In the genomic region with DNA sequence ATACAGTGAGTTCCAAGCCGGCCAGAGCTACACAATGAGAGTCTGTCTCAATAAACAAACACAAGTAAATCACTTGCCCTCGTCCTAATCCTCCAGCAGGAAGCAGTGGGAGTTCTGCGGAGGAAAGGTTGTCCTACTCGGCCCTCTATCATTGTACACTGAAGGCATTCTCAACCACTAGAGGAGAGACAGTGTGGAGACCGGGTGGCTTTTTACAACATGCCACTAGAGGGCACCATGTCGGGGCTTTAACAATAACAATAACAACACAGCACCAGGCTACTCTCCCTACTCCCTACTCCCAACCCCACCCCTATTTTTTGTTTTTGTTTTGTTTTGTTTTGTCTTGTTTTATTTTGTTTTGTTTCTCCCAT, we compare ENCODE assay signal across 9 mouse cellular contexts. TPM values are rescaled to one million over a fixed set of nuclear protein-coding genes. Genes with fewer than 3 reads are reported as not detected.
A peak's percentile ranks its signal among the peaks of the same experiment; 100 is the strongest.
DNase-seq lines count a peak whose midpoint lies in the region; ATAC-seq and TF ChIP-seq lines count a peak whose summit lies in the region.
"Had no signal": no experiment of that assay in that cellular context is flagged by ENCODE, and none has a peak within 500 bp of the region (broad histone marks: within the 10 kb centered on the region; RNA-seq: fewer than 3 reads in every experiment).

No protein-coding gene starts in this region.

- WGBS in neural tube, embryonic 11.5 days, result 43% methylated on average over 6 of the region's 6 CpGs
- 36% methylated on average over 6 of the region's 6 CpGs for WGBS in hindbrain, postnatal 0 days
- WGBS in stomach, embryonic 14.5 days, result 40% methylated on average over 6 of the region's 6 CpGs

- H3K4me3 ChIP-seq in neural tube, embryonic 11.5 days (ENCODE audit: low read depth, low read length), result no peak overlapping the region
- no peak overlapping the region for H3K4me3 ChIP-seq in hindbrain, postnatal 0 days (ENCODE audit: low read length)
- no peak overlapping the region for H3K4me3 ChIP-seq in stomach, embryonic 14.5 days (ENCODE audit: low read depth, low read length)
- H3K4me3 ChIP-seq: megakaryocyte, embryonic 14.5 days had no signal

- DNase-seq in neural tube, embryonic 11.5 days (ENCODE audit: low spot score), result peak; percentile 23
- DNase-seq in neural tube, embryonic 10.5 days (ENCODE audit: extremely low spot score, low spot score), result no peak
- DNase-seq in brain, embryonic 14.5 days (ENCODE audit: low read depth), result peak; percentile 35
- DNase-seq in forelimb bud, embryonic 11.5 days (ENCODE audit: low read depth, low spot score), result peak; percentile 38
- peak; percentile 61 for DNase-seq in hindbrain, postnatal 0 days (ENCODE audit: low spot score)
- peak; percentile 48 to 57 for DNase-seq in left cerebral cortex, adult 18-20 months (ENCODE audit: low spot score in 2 of 2)
- peak; percentile 83 for DNase-seq in lung, postnatal 36 days

- no peak overlapping the region for H3K9ac ChIP-seq in neural tube, embryonic 11.5 days (ENCODE audit: low read length)
- no peak overlapping the region for H3K9ac ChIP-seq in hindbrain, postnatal 0 days (replicated peaks; ENCODE audit: low read length)
- no peak overlapping the region for H3K9ac ChIP-seq in stomach, embryonic 14.5 days (replicated peaks; ENCODE audit: low read depth, low read length)

- peak; percentile 56; the same call in 1 of the 2 replicates for TF ChIP-seq CTCF in brain, embryonic 14.5 days (IDR thresholded peaks at IDR 0.05; ENCODE audit: borderline replicate concordance, extremely low read depth, insufficient read depth, insufficient read length)
- peak; percentile 59 for TF ChIP-seq CTCF in hindbrain, postnatal 0 days (IDR thresholded peaks at IDR 0.05; ENCODE audit: low read depth)

- H3K4me2 ChIP-seq in neural tube, embryonic 11.5 days (ENCODE audit: low read depth), result no peak overlapping the region
- H3K4me2 ChIP-seq in hindbrain, postnatal 0 days (ENCODE audit: low read depth, low read length), result no peak overlapping the region
- no peak overlapping the region for H3K4me2 ChIP-seq in stomach, embryonic 14.5 days (replicated peaks; ENCODE audit: low read depth, low read length)

- no peaks in the 10 kb centered on the region for H3K27me3 ChIP-seq in neural tube, embryonic 11.5 days (ENCODE audit: control insufficient read depth, insufficient read depth, low read length)
- H3K27me3 ChIP-seq in hindbrain, postnatal 0 days (ENCODE audit: insufficient read depth, low read length), result no peaks in the 10 kb centered on the region
- no peaks in the 10 kb centered on the region for H3K27me3 ChIP-seq in stomach, embryonic 14.5 days (ENCODE audit: control insufficient read depth, insufficient read depth, low read length)
- H3K27me3 ChIP-seq: megakaryocyte, embryonic 14.5 days had no signal

- no peaks in the 10 kb centered on the region for H3K9me3 ChIP-seq in neural tube, embryonic 11.5 days (ENCODE audit: control insufficient read depth, low read length)
- no peaks in the 10 kb centered on the region for H3K9me3 ChIP-seq in hindbrain, postnatal 0 days (ENCODE audit: low read length)
- H3K9me3 ChIP-seq in stomach, embryonic 14.5 days (ENCODE audit: control insufficient read depth, low read depth, low read length), result no peaks in the 10 kb centered on the region
- H3K9me3 ChIP-seq: megakaryocyte, embryonic 14.5 days had no signal

- H3K36me3 ChIP-seq in neural tube, embryonic 11.5 days (ENCODE audit: control insufficient read depth, insufficient read depth, low read length), result no peaks in the 10 kb centered on the region
- no peaks in the 10 kb centered on the region for H3K36me3 ChIP-seq in hindbrain, postnatal 0 days (ENCODE audit: insufficient read depth, low read length)
- no peaks in the 10 kb centered on the region for H3K36me3 ChIP-seq in stomach, embryonic 14.5 days (ENCODE audit: control insufficient read depth, insufficient read depth, low read length)

- no peak overlapping the region for H3K27ac ChIP-seq in neural tube, embryonic 11.5 days (ENCODE audit: low read depth, low read length)
- H3K27ac ChIP-seq in hindbrain, postnatal 0 days, result no peak overlapping the region
- no peak overlapping the region for H3K27ac ChIP-seq in stomach, embryonic 14.5 days (ENCODE audit: low read length)

- H3K4me1 ChIP-seq in neural tube, embryonic 11.5 days (ENCODE audit: control insufficient read depth, insufficient read depth, low read length), result no peaks in the 10 kb centered on the region
- no peaks in the 10 kb centered on the region for H3K4me1 ChIP-seq in hindbrain, postnatal 0 days (ENCODE audit: insufficient read depth, low read length)
- no peaks in the 10 kb centered on the region for H3K4me1 ChIP-seq in stomach, embryonic 14.5 days (ENCODE audit: control insufficient read depth, insufficient read depth, low read length)

- ATAC-seq in neural tube, embryonic 11.5 days (ENCODE audit: insufficient read depth, low FRiP score, low TSS enrichment), result no peak
- peak; percentile 41; the same call in 1 of the 2 replicates for ATAC-seq in hindbrain, postnatal 0 days
- ATAC-seq in stomach, embryonic 14.5 days (ENCODE audit: insufficient number of reproducible peaks, insufficient read depth, low FRiP score, low read depth), result 0 out of 2 replicates have a peak, but pooled peaks have one; percentile 31

- TF ChIP-seq POLR2A in brain, embryonic 14.5 days (IDR thresholded peaks at IDR 0.05; ENCODE audit: borderline replicate concordance, extremely low read depth, insufficient read depth, insufficient read length, poor library complexity, severe bottlenecking), result no peak

RNA-seq across cellular contexts. Expression of gene Il5, which starts 17.0 kb away (rescaled TPM):
- not detected in 2 replicates for polyA plus RNA-seq in neural tube, embryonic 11.5 days (2014; fragmentation: Nextera tagmentation; extraction: Ambion mirVana)
- polyA plus RNA-seq in brain, embryonic 14.5 days (2012; rRNA removed), result 0.08 TPM in 1 of 2 replicates, not detected in the other
- total RNA-seq in hindbrain, postnatal 0 days (2014; rRNA removed), result 0.11 TPM in 1 of 2 replicates, not detected in the other
- 0.15 TPM in 1 of 2 replicates, not detected in the other for polyA plus RNA-seq in hindbrain, postnatal 0 days (2015; fragmentation: Nextera tagmentation; extraction: Ambion mirVana)
- not detected for total RNA-seq in left cerebral cortex, adult 18-20 months (2021)
- polyA plus RNA-seq in stomach, embryonic 14.5 days (2014; fragmentation: Nextera tagmentation; extraction: Ambion mirVana), result not detected in 2 replicates

RNA-seq across cellular contexts. Expression of gene Rad50, which starts 30.4 kb away (rescaled TPM):
- 17.3 and 18.5 TPM in 2 replicates for polyA plus RNA-seq in neural tube, embryonic 11.5 days (2014; fragmentation: Nextera tagmentation; extraction: Ambion mirVana)
- 4.0 and 6.4 TPM in 2 replicates for polyA plus RNA-seq in brain, embryonic 14.5 days (2012; rRNA removed)
- total RNA-seq in hindbrain, postnatal 0 days (2014; rRNA removed), result 4.1 and 4.2 TPM in 2 replicates
- polyA plus RNA-seq in hindbrain, postnatal 0 days (2015; fragmentation: Nextera tagmentation; extraction: Ambion mirVana), result 11.7 and 12.8 TPM in 2 replicates
- 10 to 100 TPM; 11.1 to 13.1 TPM for total RNA-seq in left cerebral cortex, adult 18-20 months (2021)
- 28.9 and 32.8 TPM in 2 replicates for polyA plus RNA-seq in stomach, embryonic 14.5 days (2014; fragmentation: Nextera tagmentation; extraction: Ambion mirVana)

RNA-seq across cellular contexts. Expression of gene Irf1, which starts 32.3 kb away (rescaled TPM):
- polyA plus RNA-seq in neural tube, embryonic 11.5 days (2014; fragmentation: Nextera tagmentation; extraction: Ambion mirVana), result 4.0 and 4.3 TPM in 2 replicates
- 2.7 and 3.4 TPM in 2 replicates for polyA plus RNA-seq in brain, embryonic 14.5 days (2012; rRNA removed)
- 3.3 and 8.5 TPM in 2 replicates for total RNA-seq in hindbrain, postnatal 0 days (2014; rRNA removed)
- polyA plus RNA-seq in hindbrain, postnatal 0 days (2015; fragmentation: Nextera tagmentation; extraction: Ambion mirVana), result 3.7 and 4.4 TPM in 2 replicates
- total RNA-seq in left cerebral cortex, adult 18-20 months (2021), result 1 to 10 TPM; 7.8 to 8.3 TPM
- 19.3 and 21.6 TPM in 2 replicates for polyA plus RNA-seq in stomach, embryonic 14.5 days (2014; fragmentation: Nextera tagmentation; extraction: Ambion mirVana)

RNA-seq across cellular contexts. Expression of gene Gm17334, which starts 35.4 kb away (rescaled TPM):
- polyA plus RNA-seq in neural tube, embryonic 11.5 days (2014; fragmentation: Nextera tagmentation; extraction: Ambion mirVana), result not detected in 2 replicates
- 0.13 TPM in 1 of 2 replicates, not detected in the other for polyA plus RNA-seq in brain, embryonic 14.5 days (2012; rRNA removed)
- not detected in 2 replicates for total RNA-seq in hindbrain, postnatal 0 days (2014; rRNA removed)
- polyA plus RNA-seq in hindbrain, postnatal 0 days (2015; fragmentation: Nextera tagmentation; extraction: Ambion mirVana), result not detected in 2 replicates
- total RNA-seq in left cerebral cortex, adult 18-20 months (2021), result under 1 TPM; 0.63 to 0.84 TPM
- polyA plus RNA-seq in stomach, embryonic 14.5 days (2014; fragmentation: Nextera tagmentation; extraction: Ambion mirVana), result 0.46 TPM in 1 of 2 replicates, not detected in the other
